Mouse (Mus musculus): ENCODE measurements around the gene Nos1. TPM values are rescaled to one million over a fixed set of nuclear protein-coding genes. Genes with fewer than 3 reads are reported as not detected.
A peak's percentile ranks its signal among the peaks of the same experiment; 100 is the strongest.

Nos1 gene
- polyA plus RNA-seq, 1 experiment from 2014 or later, result 0.89 TPM

GRCm38 (mm10) chr5:117898055-117898806 is 117.4 kb downstream of the Nos1 start:
- WGBS, result 19% methylated on average over 9 of the region's 9 CpGs
- Histone ChIP-seq H3K9me3 (ENCODE audit: control insufficient read depth, low read length) (no peaks in the 10 kb centered on the region), H3K9ac (ENCODE audit: low read depth, low read length) (no peak overlapping the region), H3K4me3 (ENCODE audit: low read length) (no peak overlapping the region), H3K27me3 (replicated peaks; ENCODE audit: control insufficient read depth, insufficient read depth, low read length) (no peaks in the 10 kb centered on the region), H3K4me1 (ENCODE audit: control insufficient read depth, insufficient read depth, low read length) (peaks cover 11% of the 10 kb centered on the region; the same call in 1 of the 2 replicates), H3K36me3 (ENCODE audit: control insufficient read depth, insufficient read depth, low read length) (no peaks in the 10 kb centered on the region), H3K27ac (ENCODE audit: low read length) (no peak overlapping the region; the same call in 1 of the 2 replicates), H3K4me2 (ENCODE audit: low read depth, low read length) (no peak overlapping the region)
- ATAC-seq, result peak; percentile 82

GRCm38 (mm10) chr5:117899361-117899760 is 118.5 kb downstream of the Nos1 start:
- peaks cover 11% of the 10 kb centered on the region; the same call in 1 of the 2 replicates for H3K4me1 ChIP-seq (ENCODE audit: control insufficient read depth, insufficient read depth, low read length)
- no peak for ATAC-seq
- no peak overlapping the region for H3K9ac ChIP-seq (ENCODE audit: low read depth, low read length)
- H3K36me3 ChIP-seq (ENCODE audit: control insufficient read depth, insufficient read depth, low read length), result no peaks in the 10 kb centered on the region
- no peaks in the 10 kb centered on the region for H3K9me3 ChIP-seq (ENCODE audit: control insufficient read depth, low read length)
- no peaks in the 10 kb centered on the region for H3K27me3 ChIP-seq (replicated peaks; ENCODE audit: control insufficient read depth, insufficient read depth, low read length)
- WGBS, result 60% methylated on average over 10 of the region's 10 CpGs
- H3K4me2 ChIP-seq (ENCODE audit: low read depth, low read length), result no peak overlapping the region
- H3K27ac ChIP-seq (ENCODE audit: low read length), result no peak overlapping the region
- H3K4me3 ChIP-seq (ENCODE audit: low read length), result no peak overlapping the region

GRCm38 (mm10) chr5:117900921-117901705 is 120.3 kb downstream of the Nos1 start:
- H3K4me1 ChIP-seq (ENCODE audit: control insufficient read depth, insufficient read depth, low read length), result peaks cover 11% of the 10 kb centered on the region; the same call in 1 of the 2 replicates
- no peaks in the 10 kb centered on the region for H3K27me3 ChIP-seq (replicated peaks; ENCODE audit: control insufficient read depth, insufficient read depth, low read length)
- H3K27ac ChIP-seq (ENCODE audit: low read length), result no peak overlapping the region
- WGBS, result 29% methylated on average over 13 of the region's 13 CpGs
- no peaks in the 10 kb centered on the region for H3K36me3 ChIP-seq (ENCODE audit: control insufficient read depth, insufficient read depth, low read length)
- no peak overlapping the region for H3K4me2 ChIP-seq (ENCODE audit: low read depth, low read length)
- no peak overlapping the region for H3K9ac ChIP-seq (ENCODE audit: low read depth, low read length)
- no peak for ATAC-seq
- no peak overlapping the region for H3K4me3 ChIP-seq (ENCODE audit: low read length)
- no peaks in the 10 kb centered on the region for H3K9me3 ChIP-seq (ENCODE audit: control insufficient read depth, low read length)

- Histone ChIP-seq H3K4me1 (ENCODE audit: control insufficient read depth, insufficient read depth, low read length) (peaks cover 2% of the 10 kb centered on the region; the same call in 1 of the 2 replicates), H3K4me2 (ENCODE audit: low read depth, low read length) (no peak overlapping the region), H3K9me3 (ENCODE audit: control insufficient read depth, low read length) (no peaks in the 10 kb centered on the region), H3K27ac (ENCODE audit: low read length) (no peak overlapping the region), H3K36me3 (ENCODE audit: control insufficient read depth, insufficient read depth, low read length) (no peaks in the 10 kb centered on the region), H3K27me3 (replicated peaks; ENCODE audit: control insufficient read depth, insufficient read depth, low read length) (no peaks in the 10 kb centered on the region), H3K4me3 (ENCODE audit: low read length) (no peak overlapping the region), H3K9ac (ENCODE audit: low read depth, low read length) (no peak overlapping the region)
- 46% methylated on average over 7 of the region's 7 CpGs for WGBS
- no peak for ATAC-seq
Observed at GRCm38 (mm10) chr5:117903534-117903933, 122.7 kb downstream of the Nos1 start.

- Histone ChIP-seq H3K4me1 (ENCODE audit: control insufficient read depth, insufficient read depth, low read length) (no peaks in the 10 kb centered on the region), H3K4me2 (ENCODE audit: low read depth, low read length) (no peak overlapping the region), H3K9ac (ENCODE audit: low read depth, low read length) (no peak overlapping the region), H3K4me3 (ENCODE audit: low read length) (no peak overlapping the region), H3K36me3 (ENCODE audit: control insufficient read depth, insufficient read depth, low read length) (no peaks in the 10 kb centered on the region), H3K9me3 (ENCODE audit: control insufficient read depth, low read length) (no peaks in the 10 kb centered on the region), H3K27me3 (replicated peaks; ENCODE audit: control insufficient read depth, insufficient read depth, low read length) (no peaks in the 10 kb centered on the region), H3K27ac (ENCODE audit: low read length) (no peak overlapping the region)
- WGBS, result 81% methylated on average over 4 of the region's 4 CpGs
- no peak for ATAC-seq
Observed at GRCm38 (mm10) chr5:117905728-117906127, 124.9 kb downstream of the Nos1 start.

GRCm38 (mm10) chr5:117909524-117909923 is 128.7 kb downstream of the Nos1 start:
- peak overlapping the region; percentile 2; the same call in 1 of the 2 replicates for H3K4me3 ChIP-seq (ENCODE audit: low read length)
- H3K4me1 ChIP-seq (ENCODE audit: control insufficient read depth, insufficient read depth, low read length), result no peaks in the 10 kb centered on the region
- no peak overlapping the region for H3K9ac ChIP-seq (ENCODE audit: low read depth, low read length)
- 43% methylated on average over 4 of the region's 4 CpGs for WGBS
- ATAC-seq, result peak; percentile 78
- H3K27ac ChIP-seq (ENCODE audit: low read length), result no peak overlapping the region
- H3K36me3 ChIP-seq (ENCODE audit: control insufficient read depth, insufficient read depth, low read length), result no peaks in the 10 kb centered on the region
- H3K27me3 ChIP-seq (replicated peaks; ENCODE audit: control insufficient read depth, insufficient read depth, low read length), result no peaks in the 10 kb centered on the region
- peak overlapping the region; percentile 20; the same call in 1 of the 2 replicates for H3K4me2 ChIP-seq (ENCODE audit: low read depth, low read length)
- H3K9me3 ChIP-seq (ENCODE audit: control insufficient read depth, low read length), result no peaks in the 10 kb centered on the region

- Histone ChIP-seq H3K36me3 (ENCODE audit: control insufficient read depth, insufficient read depth, low read length) (no peaks in the 10 kb centered on the region), H3K27ac (ENCODE audit: low read length) (no peak overlapping the region), H3K27me3 (replicated peaks; ENCODE audit: control insufficient read depth, insufficient read depth, low read length) (no peaks in the 10 kb centered on the region), H3K4me1 (ENCODE audit: control insufficient read depth, insufficient read depth, low read length) (no peaks in the 10 kb centered on the region), H3K9me3 (ENCODE audit: control insufficient read depth, low read length) (no peaks in the 10 kb centered on the region), H3K9ac (ENCODE audit: low read depth, low read length) (no peak overlapping the region), H3K4me3 (ENCODE audit: low read length) (no peak overlapping the region), H3K4me2 (ENCODE audit: low read depth, low read length) (no peak overlapping the region)
- 81% methylated on average over 5 of the region's 5 CpGs for WGBS
- no peak for ATAC-seq
Observed at GRCm38 (mm10) chr5:117916349-117916748, 135.5 kb downstream of the Nos1 start.

GRCm38 (mm10) chr5:117916906-117917305 is 136.1 kb downstream of the Nos1 start:
- no peak for ATAC-seq
- no peak overlapping the region for H3K4me2 ChIP-seq (ENCODE audit: low read depth, low read length)

GRCm38 (mm10) chr5:117921786-117922528 is 141.1 kb downstream of the Nos1 start:
- ATAC-seq, result peak; percentile 59

More at GRCm38 (mm10) chr5:117916906-117917305, 136.1 kb downstream of the Nos1 start:
- no peak overlapping the region for H3K9ac ChIP-seq (ENCODE audit: low read depth, low read length)
- H3K9me3 ChIP-seq (ENCODE audit: control insufficient read depth, low read length), result no peaks in the 10 kb centered on the region
- 65% methylated on average over 3 of the region's 3 CpGs for WGBS
- H3K4me3 ChIP-seq (ENCODE audit: low read length), result no peak overlapping the region
- no peaks in the 10 kb centered on the region for H3K27me3 ChIP-seq (replicated peaks; ENCODE audit: control insufficient read depth, insufficient read depth, low read length)
- no peaks in the 10 kb centered on the region for H3K4me1 ChIP-seq (ENCODE audit: control insufficient read depth, insufficient read depth, low read length)
- no peak overlapping the region for H3K27ac ChIP-seq (ENCODE audit: low read length)
- no peaks in the 10 kb centered on the region for H3K36me3 ChIP-seq (ENCODE audit: control insufficient read depth, insufficient read depth, low read length)

More at GRCm38 (mm10) chr5:117921786-117922528, 141.1 kb downstream of the Nos1 start:
- H3K4me2 ChIP-seq (ENCODE audit: low read depth, low read length), result no peak overlapping the region
- H3K9ac ChIP-seq (ENCODE audit: low read depth, low read length), result no peak overlapping the region
- no peak overlapping the region for H3K4me3 ChIP-seq (ENCODE audit: low read length)
- no peak overlapping the region for H3K27ac ChIP-seq (ENCODE audit: low read length)
- no peaks in the 10 kb centered on the region for H3K4me1 ChIP-seq (ENCODE audit: control insufficient read depth, insufficient read depth, low read length)
- H3K27me3 ChIP-seq (replicated peaks; ENCODE audit: control insufficient read depth, insufficient read depth, low read length), result no peaks in the 10 kb centered on the region
- 75% methylated on average over 12 of the region's 12 CpGs for WGBS
- H3K9me3 ChIP-seq (ENCODE audit: control insufficient read depth, low read length), result no peaks in the 10 kb centered on the region
- H3K36me3 ChIP-seq (ENCODE audit: control insufficient read depth, insufficient read depth, low read length), result no peaks in the 10 kb centered on the region

Data from intestine, embryonic 16.5 days (tissue).